Mouse (Mus musculus): ENCODE data around the gene Clmp. TPM values are rescaled to one million over a fixed set of nuclear protein-coding genes. Genes with fewer than 3 reads are reported as not detected.
"Not testable (repeated sequence)": the region's sequence is repeated elsewhere in the genome, so short reads cannot be mapped to it uniquely, and the experiment has no call there.

The Clmp gene
- polyA plus RNA-seq, 1 experiment, result 2.0 TPM

GRCm38 (mm10) chr9:40798247-40798960, 112.6 kb downstream of the Clmp start:
- peaks cover 22% of the 10 kb centered on the region for H3K4me1 ChIP-seq (ENCODE audit: control insufficient read depth, insufficient read depth, low read length)
- no peak for TF ChIP-seq CTCF (IDR thresholded peaks at IDR 0.05; ENCODE audit: low read depth, low read length)
- H3K4me3 ChIP-seq (ENCODE audit: insufficient read depth, low read length), result no peak overlapping the region
- H3K27ac ChIP-seq (ENCODE audit: insufficient read depth, low read depth, low read length), result peak overlapping the region; percentile 99

- Histone ChIP-seq H3K4me1 (ENCODE audit: control insufficient read depth, insufficient read depth, low read length) (peaks cover 22% of the 10 kb centered on the region), H3K4me3 (ENCODE audit: insufficient read depth, low read length) (no peak overlapping the region), H3K27ac (ENCODE audit: insufficient read depth, low read depth, low read length) (peak overlapping the region; percentile 99)
- TF ChIP-seq POLR2A (IDR thresholded peaks at IDR 0.05; ENCODE audit: borderline replicate concordance, low read depth, low read length) (no peak), CTCF (IDR thresholded peaks at IDR 0.05; ENCODE audit: low read depth, low read length) (no peak)
These were observed 113.3 kb downstream of the Clmp start for GRCm38 (mm10) chr9:40799112-40799511.

DNA sequence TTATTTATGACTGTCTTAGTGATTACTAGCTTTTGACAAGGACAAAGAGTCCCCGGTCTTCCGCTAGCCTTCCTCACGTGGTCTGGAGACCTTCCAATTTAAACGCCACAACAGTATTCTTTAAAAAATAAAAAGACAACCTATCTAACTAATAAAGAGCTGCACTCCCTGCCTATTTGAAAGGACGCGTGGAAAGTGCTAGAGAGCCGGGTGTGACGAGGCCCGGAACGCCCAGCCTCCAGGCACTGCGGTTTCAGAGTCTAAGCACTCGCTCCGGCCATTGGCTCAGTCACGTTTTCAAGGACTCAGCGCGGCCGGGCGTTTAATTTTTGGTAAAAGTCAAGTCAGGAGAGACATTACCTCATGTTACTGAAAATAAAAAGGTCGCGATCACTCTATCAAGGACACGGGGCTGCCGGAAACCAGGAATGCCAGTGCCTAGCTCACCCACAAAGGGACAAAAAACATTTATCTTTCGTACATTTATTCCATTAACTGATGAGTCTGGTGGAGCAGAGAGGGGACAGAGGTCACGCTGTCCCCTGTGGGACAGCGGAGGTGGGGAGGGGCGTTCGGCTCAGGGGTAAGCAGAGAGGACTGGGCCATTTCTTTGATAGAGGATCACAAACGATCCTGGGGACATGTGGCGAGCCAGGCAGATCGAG, 114.2 kb downstream of the Clmp start:
- Histone ChIP-seq H3K27ac (ENCODE audit: insufficient read depth, low read depth, low read length) (peak overlapping the region; percentile 99), H3K4me1 (ENCODE audit: control insufficient read depth, insufficient read depth, low read length) (peaks cover 22% of the 10 kb centered on the region), H3K4me3 (ENCODE audit: insufficient read depth, low read length) (peak overlapping the region; percentile 77)
- no peak for TF ChIP-seq POLR2A (IDR thresholded peaks at IDR 0.05; ENCODE audit: borderline replicate concordance, low read depth, low read length)
- no peak for TF ChIP-seq CTCF (IDR thresholded peaks at IDR 0.05; ENCODE audit: low read depth, low read length)

DNA sequence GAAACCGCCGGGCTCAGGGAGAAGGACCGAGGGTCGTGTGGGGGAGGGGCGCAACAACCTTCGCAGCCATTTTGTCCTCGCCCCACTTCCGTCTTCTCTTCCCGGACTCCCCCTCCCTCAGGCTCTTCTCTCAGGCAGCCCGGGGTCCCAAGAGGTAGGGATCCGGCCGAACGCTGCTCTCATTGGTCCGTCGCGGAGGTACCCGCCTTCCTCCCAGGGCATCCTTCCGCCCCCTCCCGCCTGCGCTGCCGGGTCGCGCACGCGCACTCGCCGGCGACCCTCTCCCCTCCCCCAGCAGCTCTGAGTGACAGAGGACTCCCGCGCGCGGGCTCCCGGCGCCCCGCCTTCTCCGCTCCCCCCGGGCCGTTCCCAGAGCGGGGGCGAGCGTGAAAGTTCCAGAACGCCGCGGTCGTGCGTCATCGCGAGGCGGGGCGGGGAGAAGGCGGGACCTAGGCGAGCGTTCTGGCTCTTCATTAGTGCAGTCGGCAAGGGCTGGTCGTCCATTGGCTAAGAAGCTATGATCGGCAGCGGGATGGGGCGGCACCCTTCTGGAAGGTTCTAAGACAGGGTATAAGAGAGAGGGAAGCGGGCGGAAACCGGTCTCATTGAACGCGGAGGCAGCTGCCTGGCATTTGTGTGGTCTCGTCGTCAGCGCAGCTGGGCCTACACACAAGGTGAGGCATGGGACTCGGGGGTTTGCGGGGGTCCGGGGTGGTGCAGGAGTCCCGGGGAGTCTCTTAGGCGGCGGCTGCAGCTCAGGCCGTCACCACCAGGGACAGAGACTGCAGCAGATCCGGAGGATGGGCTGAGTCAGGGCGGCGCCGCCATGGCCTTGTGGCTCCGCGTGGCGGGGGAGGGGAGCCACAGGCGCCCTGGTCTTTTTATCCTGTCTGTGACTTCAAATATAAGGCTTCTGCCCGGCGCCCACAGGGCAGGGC, 115.2 kb downstream of the Clmp start, which contains the start of gene Hspa8:
TSS of gene Hspa8 (plus strand) at position 310 of the 938 bp plus-strand sequence.
- Histone ChIP-seq H3K27ac (ENCODE audit: insufficient read depth, low read depth, low read length) (peak within 1 kb of the TSS; percentile 99), H3K4me3 (ENCODE audit: insufficient read depth, low read length) (peak within 1 kb of the TSS; percentile 77), H3K4me1 (ENCODE audit: control insufficient read depth, insufficient read depth, low read length) (peaks cover 23% of the 10 kb centered on the region)
- TF ChIP-seq CTCF (IDR thresholded peaks at IDR 0.05; ENCODE audit: low read depth, low read length) (no peak; the same call in 1 of the 2 replicates), POLR2A (IDR thresholded peaks at IDR 0.05; ENCODE audit: borderline replicate concordance, low read depth, low read length) (peak; percentile 93)

DNA sequence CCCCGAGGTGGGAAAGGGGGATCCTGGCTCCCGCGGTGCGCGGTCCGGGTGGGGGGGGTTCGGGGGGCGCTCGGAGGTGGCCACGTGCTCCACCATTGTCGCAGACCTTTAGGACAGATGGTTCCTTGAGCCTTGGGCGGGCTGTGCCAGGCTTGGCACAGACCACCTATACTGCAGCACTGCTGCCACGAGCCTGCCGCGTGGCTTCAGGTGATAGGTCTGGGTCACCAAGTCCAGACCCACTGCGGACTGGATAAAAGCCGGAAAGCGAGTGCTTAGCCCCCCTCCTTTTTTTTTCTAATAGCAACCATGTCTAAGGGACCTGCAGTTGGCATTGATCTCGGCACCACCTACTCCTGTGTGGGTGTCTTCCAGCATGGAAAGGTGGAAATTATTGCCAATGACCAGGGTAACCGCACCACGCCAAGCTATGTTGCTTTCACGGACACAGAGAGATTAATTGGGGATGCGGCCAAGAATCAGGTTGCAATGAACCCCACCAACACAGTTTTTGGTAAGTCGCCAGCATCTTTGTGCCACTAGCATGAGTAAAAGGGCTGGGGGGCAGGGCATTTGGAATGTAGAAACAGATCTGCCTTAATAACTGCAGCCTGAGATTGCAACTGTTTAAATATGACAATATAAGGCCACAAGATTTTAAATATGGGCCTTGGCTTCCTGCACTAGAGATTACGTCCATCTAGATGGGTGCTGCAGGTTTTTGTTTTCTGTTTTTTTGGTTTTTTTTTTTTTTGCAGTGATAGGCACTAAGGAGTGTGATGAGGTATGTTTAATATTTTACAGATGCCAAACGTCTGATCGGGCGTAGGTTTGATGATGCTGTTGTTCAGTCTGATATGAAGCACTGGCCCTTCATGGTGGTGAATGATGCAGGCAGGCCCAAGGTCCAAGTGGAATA, 116.1 kb downstream of the Clmp start:
- peak overlapping the region; percentile 70 for H3K4me3 ChIP-seq (ENCODE audit: insufficient read depth, low read length)
- H3K4me1 ChIP-seq (ENCODE audit: control insufficient read depth, insufficient read depth, low read length), result peaks cover 21% of the 10 kb centered on the region
- peak overlapping the region; percentile 85 for H3K27ac ChIP-seq (ENCODE audit: insufficient read depth, low read depth, low read length)

GRCm38 (mm10) chr9:40802533-40802875, 116.7 kb downstream of the Clmp start:
- not testable (repeated sequence) for H3K27ac ChIP-seq (ENCODE audit: insufficient read depth, low read depth, low read length)
- Histone ChIP-seq H3K4me3 (ENCODE audit: insufficient read depth, low read length) (peak overlapping the region; percentile 70), H3K4me1 (ENCODE audit: control insufficient read depth, insufficient read depth, low read length) (peaks cover 19% of the 10 kb centered on the region)

DNA sequence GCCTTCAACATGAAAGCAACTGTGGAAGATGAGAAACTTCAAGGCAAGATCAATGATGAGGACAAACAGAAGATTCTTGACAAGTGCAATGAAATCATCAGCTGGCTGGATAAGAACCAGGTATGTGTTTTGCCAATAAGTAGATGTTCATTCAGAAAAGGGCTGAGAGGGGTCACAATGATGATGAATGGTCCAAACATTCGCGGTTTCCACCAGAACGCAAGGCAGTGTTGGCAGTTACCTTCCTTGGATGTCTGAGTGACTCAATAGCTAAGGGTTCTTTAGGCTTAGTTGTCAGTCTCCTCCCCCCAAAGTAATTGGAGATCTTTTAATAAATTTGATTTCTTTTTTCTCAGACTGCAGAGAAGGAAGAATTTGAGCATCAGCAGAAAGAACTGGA, 118.8 kb downstream of the Clmp start:
- H3K27ac ChIP-seq (ENCODE audit: insufficient read depth, low read depth, low read length); H3K4me1 ChIP-seq (ENCODE audit: control insufficient read depth, insufficient read depth, low read length): not testable (repeated sequence)
- H3K4me3 ChIP-seq (ENCODE audit: insufficient read depth, low read length), result peak overlapping the region; percentile 45

DNA sequence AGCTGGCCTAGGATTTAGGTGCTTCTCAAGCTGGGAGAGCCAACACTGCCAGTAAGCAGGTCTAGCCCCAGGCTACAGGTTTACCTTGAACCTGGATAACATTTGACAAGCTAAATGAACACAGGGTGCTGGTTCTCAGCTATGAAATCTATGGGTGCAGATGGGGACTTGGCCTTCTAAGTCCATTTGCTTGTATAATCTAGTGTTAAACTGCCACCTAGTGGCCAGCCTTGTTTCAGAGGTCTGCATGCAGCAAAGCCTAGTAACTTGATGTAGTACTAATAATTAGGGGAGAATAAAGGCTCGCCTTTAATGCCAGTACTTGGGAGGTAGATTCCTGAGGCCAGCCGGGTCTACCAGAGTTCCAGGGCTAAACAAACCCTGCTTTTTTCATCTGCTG, 119.5 kb downstream of the Clmp start:
- TF ChIP-seq POLR2A (IDR thresholded peaks at IDR 0.05; ENCODE audit: borderline replicate concordance, low read depth, low read length) (no peak), CTCF (IDR thresholded peaks at IDR 0.05; ENCODE audit: low read depth, low read length) (0 out of 2 replicates have a peak, but pooled peaks have one; percentile 13)
- Histone ChIP-seq H3K27ac (ENCODE audit: insufficient read depth, low read depth, low read length) (no peak overlapping the region), H3K4me1 (ENCODE audit: control insufficient read depth, insufficient read depth, low read length) (peaks cover 9% of the 10 kb centered on the region; the same call in 1 of the 2 replicates), H3K4me3 (ENCODE audit: insufficient read depth, low read length) (no peak overlapping the region)

Data from bone marrow macrophage, adult 2 months (primary cell).